Mouse (Mus musculus) limb, embryonic 10.5 days (tissue): Measurements from ENCODE around the gene Cacnb4. TPM values are rescaled to one million over a fixed set of nuclear protein-coding genes. Genes with fewer than 3 reads are reported as not detected.

Experiments
- DNase-seq: peaks from one replicate; pipeline ENCODE4 v3.0.0-alpha.2; 2017; ENCODE audit warnings: low spot score
- H3K27ac ChIP-seq: fragments of 300-500 bp; sonication (generic); 2 replicates; pipeline ENCODE4 v1.5.1; 2016; ENCODE audit warnings: mild to moderate bottlenecking
- H3K27me3 ChIP-seq: fragments of 300-500 bp; sonication (generic); 2 replicates; pipeline ENCODE4 v1.6.1; 2016; ENCODE audit warnings: low read depth, mild to moderate bottlenecking; ENCODE audit not compliant: poor library complexity, severe bottlenecking
- H3K36me3 ChIP-seq: fragments of 300-500 bp; sonication (generic); 2 replicates; pipeline ENCODE4 v1.6.1; 2016; ENCODE audit warnings: mild to moderate bottlenecking, moderate library complexity
- H3K4me1 ChIP-seq: fragments of 300-500 bp; sonication (generic); 2 replicates; pipeline ENCODE4 v1.6.1; 2016
- H3K4me3 ChIP-seq: fragments of 300-500 bp; sonication (generic); 2 replicates; pipeline ENCODE4 v1.5.1; 2016; ENCODE audit warnings: mild to moderate bottlenecking, moderate library complexity
- H3K9me3 ChIP-seq: fragments of 300-500 bp; sonication (generic); replicated peaks from 2 replicates; pipeline ENCODE4 v1.6.1; 2016; ENCODE audit warnings: mild to moderate bottlenecking
- WGBS: fragments of 180-500 bp; shearing (Covaris S2); methylation state at CpG from one replicate; pipeline ENCODE4 v1.1.7; 2016; 5-methylcytosine and 5-hydroxymethylcytosine counted together
- polyA plus RNA-seq: library from polyadenylated mRNA; unstranded; fragments of >200 nt; fragmentation: Nextera tagmentation; extraction: Ambion mirVana; gene quantifications from 2 replicates; pipeline ENCODE4 v1.2.1, GENCODE M21; 2016

Cacnb4 gene
- polyA plus RNA-seq, 1 experiment from 2014 or later = 0.56 TPM

DNA sequence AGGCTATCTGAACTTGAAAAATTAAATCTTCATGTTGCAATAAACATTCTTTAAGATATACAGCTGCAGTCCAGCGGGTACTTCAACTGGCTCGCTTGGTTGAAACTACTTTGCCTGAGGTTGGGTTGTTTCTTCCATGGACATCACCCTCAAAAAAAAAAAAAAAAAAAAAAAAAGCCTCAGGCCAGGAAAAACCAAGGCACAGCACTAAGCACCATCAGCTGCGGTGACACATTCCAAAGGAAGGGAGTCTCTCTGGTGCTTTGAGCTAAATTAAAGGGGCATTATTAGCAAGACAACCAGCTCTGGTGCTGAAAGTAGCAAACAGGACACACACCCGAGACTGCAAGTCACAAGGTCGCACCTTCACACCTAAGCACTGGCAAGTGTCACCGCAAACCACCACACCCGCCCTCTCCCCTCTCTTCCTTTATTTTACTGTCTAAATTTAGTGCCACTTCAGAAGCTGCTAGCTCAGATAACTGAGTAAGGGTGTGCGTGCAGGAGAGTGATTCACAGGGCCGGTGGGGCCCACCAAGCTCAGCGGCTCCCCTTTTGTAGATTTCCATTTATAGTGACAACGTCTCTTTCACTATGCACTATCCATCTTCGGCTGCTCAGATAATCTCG lies 105.2 kb downstream of the Cacnb4 start:
- Histone ChIP-seq H3K4me3 (no peak overlapping the region), H3K4me1 (no peaks in the 10 kb centered on the region; the same call in 1 of the 2 replicates), H3K27me3 (no peaks in the 10 kb centered on the region), H3K36me3 (no peaks in the 10 kb centered on the region), H3K9me3 (no peaks in the 10 kb centered on the region), H3K27ac (no peak overlapping the region)
- no peak for DNase-seq
- 55% methylated on average over 13 of the region's 13 CpGs for WGBS

- no peaks in the 10 kb centered on the region for H3K27me3 ChIP-seq
- H3K27ac ChIP-seq = no peak overlapping the region
- DNase-seq = no peak
- 86% methylated on average over 5 of the region's 5 CpGs for WGBS
- H3K9me3 ChIP-seq = no peaks in the 10 kb centered on the region
- no peaks in the 10 kb centered on the region; the same call in 1 of the 2 replicates for H3K4me1 ChIP-seq
- H3K4me3 ChIP-seq = no peak overlapping the region
- no peaks in the 10 kb centered on the region for H3K36me3 ChIP-seq
Observed at GRCm38 (mm10) chr2:52570781-52571180, 105.8 kb downstream of the Cacnb4 start.

- DNase-seq = no peak
- Histone ChIP-seq H3K27me3 (no peaks in the 10 kb centered on the region), H3K9me3 (no peaks in the 10 kb centered on the region), H3K27ac (no peak overlapping the region), H3K4me3 (no peak overlapping the region), H3K4me1 (no peaks in the 10 kb centered on the region; the same call in 1 of the 2 replicates), H3K36me3 (no peaks in the 10 kb centered on the region)
- WGBS = 91% methylated on average over 11 of the region's 11 CpGs
Observed at GRCm38 (mm10) chr2:52570171-52570570, 106.5 kb downstream of the Cacnb4 start.

- 87% methylated on average over 3 of the region's 3 CpGs for WGBS
- no peak for DNase-seq
- Histone ChIP-seq H3K27ac (no peak overlapping the region), H3K4me3 (no peak overlapping the region), H3K9me3 (no peaks in the 10 kb centered on the region), H3K4me1 (no peaks in the 10 kb centered on the region; the same call in 1 of the 2 replicates), H3K36me3 (no peaks in the 10 kb centered on the region), H3K27me3 (no peaks in the 10 kb centered on the region)
Observed at GRCm38 (mm10) chr2:52568131-52568530, 108.5 kb downstream of the Cacnb4 start.

DNA sequence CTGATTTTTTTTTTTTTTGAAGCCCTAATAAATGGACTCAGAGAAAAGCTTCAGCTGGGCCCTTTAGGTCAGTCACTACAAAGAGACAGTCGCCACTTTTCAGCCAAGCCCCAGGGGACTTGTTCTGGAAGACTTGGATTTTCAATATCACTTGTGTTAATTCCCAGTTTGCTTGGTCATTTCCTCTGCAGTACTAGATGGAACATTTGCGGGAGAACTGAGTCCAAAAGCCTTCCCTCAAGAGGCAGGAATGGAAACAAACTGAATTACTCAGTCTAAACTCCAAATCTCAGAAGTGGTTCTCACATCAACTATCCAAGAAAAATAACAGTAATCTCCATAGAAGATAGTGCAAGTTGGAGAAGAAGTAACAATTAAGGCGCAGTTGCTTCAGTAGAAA lies 109.2 kb downstream of the Cacnb4 start:
- Histone ChIP-seq H3K27me3 (no peaks in the 10 kb centered on the region), H3K9me3 (no peaks in the 10 kb centered on the region), H3K27ac (no peak overlapping the region), H3K4me1 (no peaks in the 10 kb centered on the region; the same call in 1 of the 2 replicates), H3K36me3 (no peaks in the 10 kb centered on the region), H3K4me3 (no peak overlapping the region)
- DNase-seq = no peak
- WGBS = 92% methylated on average over 3 of the region's 3 CpGs

DNA sequence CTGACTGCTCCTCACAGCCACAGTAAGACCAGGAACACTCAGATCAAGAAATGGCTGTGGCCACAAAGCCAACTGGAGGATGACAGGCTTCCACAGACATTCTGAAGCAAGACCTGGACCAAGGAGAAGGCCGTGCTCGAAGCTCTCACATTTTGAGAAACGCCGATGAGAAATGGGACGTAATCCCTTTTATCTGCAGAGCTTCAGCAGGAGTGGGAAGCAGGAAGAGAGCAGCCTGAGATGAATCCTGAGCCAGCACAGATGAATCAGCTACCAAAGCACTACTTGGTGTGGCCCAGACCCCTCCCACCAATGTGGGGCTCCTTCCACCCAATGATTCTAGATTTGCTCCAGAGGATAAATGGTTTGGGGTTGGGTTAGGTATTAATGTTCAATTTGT lies 113.4 kb downstream of the Cacnb4 start:
- Histone ChIP-seq H3K9me3 (no peaks in the 10 kb centered on the region), H3K27ac (no peak overlapping the region), H3K4me1 (no peaks in the 10 kb centered on the region), H3K36me3 (no peaks in the 10 kb centered on the region), H3K4me3 (no peak overlapping the region), H3K27me3 (no peaks in the 10 kb centered on the region)
- DNase-seq = no peak
- WGBS = 94% methylated on average over 5 of the region's 5 CpGs

- Histone ChIP-seq H3K27me3 (no peaks in the 10 kb centered on the region), H3K27ac (no peak overlapping the region), H3K4me3 (no peak overlapping the region), H3K36me3 (no peaks in the 10 kb centered on the region), H3K9me3 (no peaks in the 10 kb centered on the region), H3K4me1 (no peaks in the 10 kb centered on the region)
- no peak for DNase-seq
- WGBS = 95% methylated on average over 3 of the region's 3 CpGs
Observed at GRCm38 (mm10) chr2:52562356-52562755, 114.3 kb downstream of the Cacnb4 start.

DNA sequence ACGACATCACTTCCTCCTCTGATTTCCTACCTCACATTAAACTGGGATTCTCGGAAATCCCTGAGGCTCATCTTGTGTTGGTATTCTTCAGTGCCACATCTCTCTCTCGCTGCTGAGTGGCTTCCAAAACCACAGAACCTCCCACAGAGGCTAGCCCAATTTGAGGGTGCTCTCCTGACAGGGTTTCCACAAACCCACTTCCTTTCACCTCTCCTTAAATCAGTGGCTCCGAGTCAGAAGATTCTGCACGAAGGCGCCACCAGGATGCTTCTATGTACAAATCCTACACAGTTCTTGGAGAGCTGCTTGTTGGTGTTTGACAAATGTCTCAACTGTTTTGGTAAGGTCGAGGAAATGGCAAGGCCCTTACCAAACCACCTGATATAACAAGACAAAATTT lies 115.5 kb downstream of the Cacnb4 start:
- Histone ChIP-seq H3K27ac (no peak overlapping the region), H3K36me3 (no peaks in the 10 kb centered on the region), H3K4me1 (no peaks in the 10 kb centered on the region), H3K27me3 (no peaks in the 10 kb centered on the region), H3K4me3 (no peak overlapping the region), H3K9me3 (no peaks in the 10 kb centered on the region)
- 82% methylated on average over 7 of the region's 7 CpGs for WGBS
- no peak for DNase-seq

DNA sequence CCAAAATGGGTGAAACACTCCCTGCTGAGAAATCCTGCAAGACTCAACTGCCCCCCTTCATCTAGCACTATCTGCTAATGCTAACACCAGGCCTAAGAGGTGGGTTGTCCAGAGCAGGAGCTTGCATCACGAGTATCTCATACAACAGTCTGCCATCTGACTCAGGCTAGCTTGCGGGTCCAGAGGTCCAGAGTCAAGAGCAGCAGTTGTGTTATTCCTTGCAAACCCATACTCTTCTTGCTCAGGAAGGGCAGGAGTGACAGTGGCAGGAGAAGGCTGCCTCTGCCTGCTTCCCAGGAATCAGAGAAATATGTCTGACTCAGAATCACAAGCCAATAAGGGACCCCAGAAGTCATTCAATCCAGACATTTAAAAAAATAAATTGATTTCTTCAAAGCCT lies 116.4 kb downstream of the Cacnb4 start:
- Histone ChIP-seq H3K36me3 (no peaks in the 10 kb centered on the region), H3K4me1 (no peaks in the 10 kb centered on the region), H3K27me3 (no peaks in the 10 kb centered on the region), H3K4me3 (no peak overlapping the region), H3K9me3 (no peaks in the 10 kb centered on the region), H3K27ac (no peak overlapping the region)
- no peak for DNase-seq
- 79% methylated on average over 2 of the region's 2 CpGs for WGBS

- Histone ChIP-seq H3K4me3 (no peak overlapping the region), H3K36me3 (no peaks in the 10 kb centered on the region), H3K4me1 (no peaks in the 10 kb centered on the region), H3K9me3 (no peaks in the 10 kb centered on the region), H3K27me3 (no peaks in the 10 kb centered on the region), H3K27ac (no peak overlapping the region)
- no peak for DNase-seq
- 55% methylated on average over 8 of the region's 8 CpGs for WGBS
Observed at GRCm38 (mm10) chr2:52558411-52558810, 118.2 kb downstream of the Cacnb4 start.

DNA sequence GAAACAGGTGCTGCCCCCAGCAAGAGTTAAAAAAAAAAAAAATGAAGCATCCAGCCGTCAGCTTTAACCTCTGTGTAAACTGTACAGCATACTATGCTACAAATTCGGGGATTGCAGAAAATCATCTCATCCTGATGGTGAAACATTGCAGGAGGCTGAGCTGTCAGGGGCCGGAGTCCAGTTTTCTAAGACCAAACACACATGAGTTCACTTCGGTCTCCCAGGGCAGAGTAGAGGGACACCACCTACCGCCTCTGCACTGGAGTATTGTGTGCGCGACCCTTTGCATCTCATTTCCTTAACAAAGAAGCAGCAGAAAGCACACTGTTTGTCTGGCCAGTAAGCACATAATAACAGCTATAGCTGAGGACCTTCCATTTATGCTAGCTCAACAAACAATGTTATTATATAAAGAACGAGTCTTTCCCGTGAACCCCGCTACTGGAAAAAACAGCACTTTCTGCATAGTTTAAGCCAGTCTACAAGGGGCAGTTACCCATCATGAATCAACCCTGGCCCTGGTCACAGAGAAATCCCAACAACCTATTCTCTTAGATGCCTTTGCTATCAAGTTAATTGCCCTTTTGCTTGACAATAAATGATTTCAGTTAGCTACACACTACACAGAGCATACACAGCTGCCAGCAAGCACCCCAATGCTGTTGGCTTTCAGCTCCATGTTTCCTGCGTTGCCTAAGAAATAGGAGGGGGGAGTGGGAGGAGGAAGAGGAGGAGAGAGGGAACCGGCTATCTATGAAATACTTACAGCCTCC lies 118.9 kb downstream of the Cacnb4 start:
- no peak for DNase-seq
- WGBS = 85% methylated on average over 12 of the region's 12 CpGs

DNA sequence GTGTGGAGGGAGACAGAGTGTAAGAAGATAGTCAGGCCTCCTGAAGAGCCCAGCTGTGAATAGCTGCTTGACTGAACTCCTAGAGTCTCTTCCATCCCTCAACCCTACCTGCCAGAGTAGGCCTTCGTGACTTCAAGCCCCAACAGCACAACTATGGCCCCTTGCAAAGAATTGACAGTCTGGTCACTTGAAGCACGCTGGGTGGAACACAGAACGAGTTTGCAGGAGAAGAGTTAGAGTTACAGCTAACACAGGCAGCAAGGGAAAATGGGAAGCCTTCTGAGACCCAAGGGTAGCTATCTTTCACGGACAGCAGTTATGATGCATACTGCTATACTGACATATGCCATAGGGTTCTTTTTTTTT lies 119.7 kb downstream of the Cacnb4 start:
- no peaks in the 10 kb centered on the region for H3K9me3 ChIP-seq
- no peaks in the 10 kb centered on the region for H3K36me3 ChIP-seq
- no peaks in the 10 kb centered on the region for H3K27me3 ChIP-seq
- no peak for DNase-seq
- no peak overlapping the region for H3K4me3 ChIP-seq
- no peak overlapping the region for H3K27ac ChIP-seq
- WGBS = 82% methylated on average over 4 of the region's 4 CpGs
- no peaks in the 10 kb centered on the region for H3K4me1 ChIP-seq

More for the DNA sequence above, 118.9 kb downstream of the Cacnb4 start:
- no peaks in the 10 kb centered on the region for H3K9me3 ChIP-seq
- H3K36me3 ChIP-seq = no peaks in the 10 kb centered on the region
- H3K27ac ChIP-seq = no peak overlapping the region
- no peaks in the 10 kb centered on the region for H3K4me1 ChIP-seq
- no peaks in the 10 kb centered on the region for H3K27me3 ChIP-seq
- H3K4me3 ChIP-seq = no peak overlapping the region

DNA sequence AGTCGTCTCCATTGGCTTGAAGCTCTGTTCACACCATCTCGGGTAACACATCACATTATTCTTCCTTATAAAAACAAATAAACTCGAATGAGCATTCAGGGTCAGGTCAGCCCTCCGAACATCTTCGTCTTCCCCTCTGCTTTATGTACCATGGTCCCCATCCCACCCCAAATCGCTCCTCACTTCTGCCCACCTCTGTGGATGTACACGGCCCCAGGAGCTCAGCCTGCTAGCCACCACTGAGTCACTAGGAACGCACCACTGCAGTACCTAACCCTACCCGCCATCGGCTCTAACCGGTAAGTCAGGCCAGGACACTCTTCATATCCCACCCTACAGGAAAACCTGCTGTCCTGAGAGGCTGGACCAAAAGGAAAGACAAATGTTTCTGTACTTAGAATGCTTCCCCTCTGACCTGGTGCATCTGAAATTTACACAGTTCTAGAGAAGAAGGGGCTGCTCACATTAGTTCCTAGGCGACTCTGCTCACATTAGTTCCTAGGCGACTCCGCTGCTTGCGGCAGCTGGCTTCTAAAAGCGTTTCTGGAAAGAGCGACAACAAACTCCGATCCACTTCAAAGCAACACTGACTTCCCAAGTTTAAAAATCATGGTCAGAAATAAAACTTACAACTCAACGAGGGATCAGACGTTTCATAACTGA lies 120.2 kb downstream of the Cacnb4 start:
- no peak overlapping the region for H3K27ac ChIP-seq
- no peak for DNase-seq
- 89% methylated on average over 20 of the region's 20 CpGs for WGBS
- H3K36me3 ChIP-seq = no peaks in the 10 kb centered on the region
- no peak overlapping the region for H3K4me3 ChIP-seq
- no peaks in the 10 kb centered on the region for H3K27me3 ChIP-seq
- no peaks in the 10 kb centered on the region for H3K4me1 ChIP-seq
- H3K9me3 ChIP-seq = no peaks in the 10 kb centered on the region
